ENCODE assay signal across 8 mouse cellular contexts in the genomic region with DNA sequence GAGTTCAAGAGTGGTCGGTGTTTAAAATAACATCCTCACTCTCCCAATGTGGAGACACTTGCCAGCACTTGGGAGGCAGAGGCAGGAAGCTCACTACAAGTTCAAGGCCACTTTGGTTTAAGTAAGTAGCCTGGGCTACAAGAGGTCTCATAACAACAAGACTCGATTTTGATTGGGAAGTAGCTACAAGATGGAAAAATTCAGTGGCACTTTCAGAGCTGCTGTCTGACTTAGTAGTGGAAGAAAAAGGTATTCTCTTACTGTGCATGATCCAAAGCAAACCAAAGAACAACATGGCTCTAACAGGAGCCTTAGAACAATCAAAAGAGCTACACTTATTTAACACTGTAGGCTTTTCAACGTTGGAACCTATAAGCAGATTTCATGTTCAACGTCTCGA. TPM values are rescaled to one million over a fixed set of nuclear protein-coding genes. Genes with fewer than 3 reads are reported as not detected.
DNase-seq lines count a peak whose midpoint lies in the region; ATAC-seq and TF ChIP-seq lines count a peak whose summit lies in the region.

No protein-coding gene starts in this region.

- no peak overlapping the region for H3K9ac ChIP-seq in liver, adult 2 months (ENCODE audit: low read depth, low read length)
- no peak overlapping the region for H3K9ac ChIP-seq in hindbrain, embryonic 16.5 days (ENCODE audit: low read depth, low read length)

- H3K4me1 ChIP-seq in liver, adult 2 months (ENCODE audit: control insufficient read depth, insufficient read depth, low read length): no peaks in the 10 kb centered on the region
- peaks cover 7% of the 10 kb centered on the region for H3K4me1 ChIP-seq in bone marrow macrophage, adult 2 months (ENCODE audit: control insufficient read depth, insufficient read depth, low read length)
- H3K4me1 ChIP-seq in hindbrain, embryonic 16.5 days (ENCODE audit: control insufficient read depth, insufficient read depth, low read depth, low read length): peaks cover 5% of the 10 kb centered on the region

- peaks cover 20% of the 10 kb centered on the region; the same call in 1 of the 2 replicates for H3K79me2 ChIP-seq in liver, adult 2 months (ENCODE audit: control insufficient read depth, insufficient read depth, low read length)

- H3K27ac ChIP-seq in liver, adult 2 months (replicated peaks; ENCODE audit: insufficient read depth, low read depth, low read length): no peak overlapping the region
- H3K27ac ChIP-seq in bone marrow macrophage, adult 2 months (ENCODE audit: insufficient read depth, low read depth, low read length): peak overlapping the region; percentile 94
- H3K27ac ChIP-seq in hindbrain, embryonic 16.5 days (ENCODE audit: low read depth, low read length): no peak overlapping the region

- WGBS in liver, adult 2 months: 16% methylated on average over 5 of the region's 5 CpGs
- 46% methylated on average over 5 of the region's 5 CpGs for WGBS in hindbrain, embryonic 16.5 days

- H3K36me3 ChIP-seq in liver, adult 2 months (ENCODE audit: control insufficient read depth, insufficient read depth, low read length): no peaks in the 10 kb centered on the region
- no peaks in the 10 kb centered on the region for H3K36me3 ChIP-seq in hindbrain, embryonic 16.5 days (ENCODE audit: control insufficient read depth, insufficient read depth, low read length)

- H3K4me3 ChIP-seq in liver, adult 2 months (ENCODE audit: insufficient read depth, low read depth, low read length): peak overlapping the region; percentile 88
- H3K4me3 ChIP-seq in bone marrow macrophage, adult 2 months (ENCODE audit: insufficient read depth, low read length): peak overlapping the region; percentile 67
- H3K4me3 ChIP-seq in hindbrain, embryonic 16.5 days (ENCODE audit: low read length): peak overlapping the region; percentile 100

- H3K27me3 ChIP-seq in liver, adult 2 months (ENCODE audit: control insufficient read depth, insufficient read depth, low read length): no peaks in the 10 kb centered on the region
- no peaks in the 10 kb centered on the region for H3K27me3 ChIP-seq in hindbrain, embryonic 16.5 days (replicated peaks; ENCODE audit: control insufficient read depth, insufficient read depth, low read length)

- DNase-seq in liver, adult 2 months (ENCODE audit: extremely low read depth, low read depth, low spot score): peak; percentile 36
- DNase-seq in liver: no peak
- peak; percentile 54 for DNase-seq in naive thymus-derived CD4-positive, alpha-beta T cell, adult 2 months (ENCODE audit: low read depth)
- DNase-seq in urinary bladder, postnatal 36 days (ENCODE audit: low spot score in 2 of 2): no peak
- no peak for DNase-seq in adrenal gland, adult (ENCODE audit: inconsistent age in 2 of 2, low spot score in 1 of 2)
- no peak for DNase-seq in embryo, embryonic 11 days

- no peaks in the 10 kb centered on the region for H3K9me3 ChIP-seq in hindbrain, embryonic 16.5 days (ENCODE audit: control insufficient read depth, low read length)

- ATAC-seq in hindbrain, embryonic 16.5 days: no peak

- H3K4me2 ChIP-seq in hindbrain, embryonic 16.5 days (ENCODE audit: low read length): peak overlapping the region; percentile 95

- TF ChIP-seq POLR2A in liver, adult 2 months (IDR thresholded peaks at IDR 0.05; ENCODE audit: extremely low read depth, insufficient read depth, low read length): no peak
- no peak for TF ChIP-seq POLR2A in bone marrow macrophage, adult 2 months (IDR thresholded peaks at IDR 0.05; ENCODE audit: borderline replicate concordance, low read depth, low read length)

- TF ChIP-seq CTCF in liver, adult 2 months (IDR thresholded peaks at IDR 0.05; ENCODE audit: low read depth, low read length): no peak
- no peak for TF ChIP-seq CTCF in bone marrow macrophage, adult 2 months (IDR thresholded peaks at IDR 0.05; ENCODE audit: low read depth, low read length)

RNA-seq across cellular contexts. Expression of gene Tsc22d2, which starts 0.8 kb away (rescaled TPM):
- 7.2 and 7.7 TPM in 2 replicates for total RNA-seq in liver, adult 2 months (2014; rRNA removed)
- polyA plus RNA-seq in liver, adult 2 months (2012; rRNA removed): 5.4 and 6.7 TPM in 2 replicates
- 15.3 and 20.1 TPM in 2 replicates for polyA plus RNA-seq in bone marrow macrophage, adult 2 months (2012; ENCODE audit: insufficient read depth, insufficient read length, missing spikeins)
- 5.7 and 6.9 TPM in 2 replicates for polyA plus RNA-seq in hindbrain, embryonic 16.5 days (2015; fragmentation: Nextera tagmentation; extraction: Ambion mirVana)

Comparison
In these comparisons a context has a peak if more than half of its experiments do, and no peak if none do; other contexts are left out.
1. DNase-seq: peak in liver, adult 2 months (single experiment) and naive thymus-derived CD4-positive, alpha-beta T cell, adult 2 months (single experiment); none in liver (single experiment), urinary bladder, postnatal 36 days (0 of 2), adrenal gland, adult (0 of 2) and embryo, embryonic 11 days (single experiment).
2. Peak in every context shown above with its lines, with median percentiles within 50 percentile points of each other: H3K4me3 ChIP-seq.